Mouse (Mus musculus): ENCODE data around the gene Tap2. TPM values are rescaled to one million over a fixed set of nuclear protein-coding genes. Genes with fewer than 3 reads are reported as not detected.

Tap2 gene
- total and polyA plus RNA-seq, 2 experiments from 2014 or later = 3.3 to 7.5 TPM

DNA sequence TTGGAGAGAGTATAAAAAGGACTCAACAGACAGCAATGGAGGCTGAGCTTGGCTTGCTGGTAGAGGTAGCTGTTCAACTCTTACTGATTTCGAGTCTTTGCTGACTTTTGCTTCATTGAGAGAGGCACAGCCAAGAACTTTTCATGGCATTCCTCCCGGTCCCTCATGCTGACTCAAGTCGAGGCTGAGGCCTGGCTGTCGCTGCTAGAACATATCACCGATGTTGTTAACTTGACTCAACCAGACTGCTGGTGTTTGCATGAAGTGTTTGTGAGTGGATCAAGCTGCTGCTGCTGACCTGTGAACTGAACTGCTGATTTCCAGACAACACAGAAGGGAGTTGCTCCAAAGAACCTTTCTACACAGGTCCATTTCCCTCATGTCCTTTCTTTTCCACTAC, 33.4 kb downstream of the Tap2 start:
- Histone ChIP-seq H3K4me2 (ENCODE audit: low read depth, low read length) (no peak overlapping the region), H3K9me3 (replicated peaks; ENCODE audit: control insufficient read depth, low read length) (0 out of 2 replicates have a peak, but pooled peaks cover under 1% of the 10 kb centered on the region), H3K27me3 (ENCODE audit: control insufficient read depth, insufficient read depth, low read length) (no peaks in the 10 kb centered on the region), H3K4me3 (ENCODE audit: low read depth, low read length) (no peak overlapping the region), H3K9ac (replicated peaks; ENCODE audit: low read depth, low read length) (no peak overlapping the region), H3K4me1 (ENCODE audit: control insufficient read depth, insufficient read depth) (no peaks in the 10 kb centered on the region), H3K36me3 (replicated peaks; ENCODE audit: control insufficient read depth, insufficient read depth, low read length) (no peaks in the 10 kb centered on the region), H3K27ac (ENCODE audit: low read depth) (no peak overlapping the region)
- DNase-seq (ENCODE audit: low spot score) (no peak), ATAC-seq (ENCODE audit: insufficient read depth, low read depth) (no peak)
- TF ChIP-seq CTCF (IDR thresholded peaks at IDR 0.05; ENCODE audit: low read depth) (no peak), EP300 (IDR thresholded peaks at IDR 0.05; ENCODE audit: low read depth) (no peak)
- 62% methylated on average over 5 of the region's 5 CpGs for WGBS

DNA sequence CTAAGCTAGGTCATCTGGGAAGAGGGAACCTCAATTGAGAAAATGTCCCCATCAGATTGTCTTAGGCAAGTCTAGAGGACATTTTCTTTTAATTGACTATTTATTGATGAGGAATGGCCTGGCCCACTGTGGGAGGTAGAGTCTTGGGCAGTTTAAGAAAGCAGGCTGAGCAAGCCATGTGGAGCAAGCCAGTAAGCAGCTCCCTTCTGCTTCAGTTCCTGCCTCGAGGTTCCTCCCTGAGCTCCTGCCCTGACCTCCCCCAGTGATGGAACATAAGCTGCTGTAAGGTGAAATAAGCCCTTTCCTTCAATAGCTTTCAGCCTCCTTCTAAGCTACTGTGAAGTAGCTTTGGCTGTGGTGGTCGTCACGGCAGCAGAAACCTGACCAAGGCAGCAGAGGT, 34.4 kb downstream of the Tap2 start:
- Histone ChIP-seq H3K4me1 (ENCODE audit: control insufficient read depth, insufficient read depth) (no peaks in the 10 kb centered on the region), H3K4me3 (ENCODE audit: low read depth, low read length) (no peak overlapping the region), H3K9me3 (replicated peaks; ENCODE audit: control insufficient read depth, low read length) (peaks cover 6% of the 10 kb centered on the region; the same call in 1 of the 2 replicates), H3K4me2 (ENCODE audit: low read depth, low read length) (no peak overlapping the region), H3K27me3 (ENCODE audit: control insufficient read depth, insufficient read depth, low read length) (no peaks in the 10 kb centered on the region), H3K36me3 (replicated peaks; ENCODE audit: control insufficient read depth, insufficient read depth, low read length) (no peaks in the 10 kb centered on the region), H3K27ac (ENCODE audit: low read depth) (no peak overlapping the region), H3K9ac (replicated peaks; ENCODE audit: low read depth, low read length) (no peak overlapping the region)
- no peak for DNase-seq (ENCODE audit: low spot score)
- 78% methylated on average over 3 of the region's 3 CpGs for WGBS
- ATAC-seq (ENCODE audit: insufficient read depth, low read depth) = no peak
- no peak for TF ChIP-seq EP300 (IDR thresholded peaks at IDR 0.05; ENCODE audit: low read depth)
- no peak for TF ChIP-seq CTCF (IDR thresholded peaks at IDR 0.05; ENCODE audit: low read depth)

DNA sequence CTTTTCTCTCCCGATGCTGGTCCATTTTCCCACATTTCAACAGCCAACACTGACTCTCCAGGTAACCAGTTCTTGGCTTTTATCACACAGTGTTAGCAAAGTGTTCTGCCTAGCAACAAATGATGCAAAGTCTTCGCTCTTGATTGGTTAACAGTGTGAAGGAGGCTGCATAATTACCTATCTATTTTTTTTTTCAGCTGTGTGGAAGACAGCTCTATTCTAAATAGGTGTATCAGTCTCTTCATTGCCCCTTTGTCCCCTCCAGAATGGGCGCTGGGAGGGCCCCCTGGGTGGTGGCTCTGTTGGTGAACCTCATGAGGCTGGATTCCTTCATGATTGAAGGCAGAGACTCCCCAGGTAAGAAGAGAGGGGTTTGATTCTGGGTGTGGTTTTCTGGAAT, 35.4 kb downstream of the Tap2 start, which contains the start of gene H2-Ob:
TSS of gene H2-Ob (plus strand) at position 198 of the 400 bp plus-strand sequence.
- TF ChIP-seq CTCF (IDR thresholded peaks at IDR 0.05; ENCODE audit: low read depth) = no peak
- peak within 1 kb of the TSS; percentile 71 for H3K27ac ChIP-seq (ENCODE audit: low read depth)
- peaks cover 6% of the 10 kb centered on the region; the same call in 1 of the 2 replicates for H3K9me3 ChIP-seq (replicated peaks; ENCODE audit: control insufficient read depth, low read length)
- H3K9ac ChIP-seq (replicated peaks; ENCODE audit: low read depth, low read length) = no peak within 1 kb of the TSS
- DNase-seq (ENCODE audit: low spot score) (peak; percentile 40), ATAC-seq (ENCODE audit: insufficient read depth, low read depth) (no peak)
- no peak within 1 kb of the TSS for H3K4me3 ChIP-seq (ENCODE audit: low read depth, low read length)
- H3K36me3 ChIP-seq (replicated peaks; ENCODE audit: control insufficient read depth, insufficient read depth, low read length) = no peaks in the 10 kb centered on the region
- no peaks in the 10 kb centered on the region for H3K4me1 ChIP-seq (ENCODE audit: control insufficient read depth, insufficient read depth)
- H3K4me2 ChIP-seq (ENCODE audit: low read depth, low read length) = peak within 1 kb of the TSS; percentile 1; the same call in 1 of the 2 replicates
- 50% methylated on average over 3 of the region's 3 CpGs for WGBS
- H3K27me3 ChIP-seq (ENCODE audit: control insufficient read depth, insufficient read depth, low read length) = no peaks in the 10 kb centered on the region

DNA sequence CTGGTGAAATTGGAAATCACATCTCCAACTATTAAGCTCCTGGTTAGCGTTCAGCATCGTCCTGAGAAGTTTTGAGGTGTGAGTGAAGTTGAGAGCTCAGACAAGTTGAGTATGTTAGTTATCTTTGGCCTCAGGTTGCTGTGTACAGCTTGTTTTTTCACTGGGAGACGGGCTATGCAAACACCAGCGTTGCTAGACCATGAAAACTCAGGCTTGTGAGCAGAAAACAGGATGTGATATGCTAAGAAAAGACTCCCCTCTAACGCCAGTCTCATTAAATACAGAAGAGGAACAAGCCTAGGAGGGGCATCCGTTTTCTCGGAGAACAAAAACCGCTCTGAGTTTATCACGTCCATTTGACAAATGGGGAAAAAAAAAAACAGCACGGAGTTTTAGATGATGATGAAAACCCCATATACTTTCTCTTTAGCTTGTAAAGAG, 36.3 kb downstream of the Tap2 start:
- Histone ChIP-seq H3K9me3 (replicated peaks; ENCODE audit: control insufficient read depth, low read length) (peaks cover 6% of the 10 kb centered on the region; the same call in 1 of the 2 replicates), H3K27ac (ENCODE audit: low read depth) (peak overlapping the region; percentile 71), H3K4me3 (ENCODE audit: low read depth, low read length) (no peak overlapping the region), H3K36me3 (replicated peaks; ENCODE audit: control insufficient read depth, insufficient read depth, low read length) (no peaks in the 10 kb centered on the region), H3K27me3 (ENCODE audit: control insufficient read depth, insufficient read depth, low read length) (no peaks in the 10 kb centered on the region), H3K4me1 (ENCODE audit: control insufficient read depth, insufficient read depth) (no peaks in the 10 kb centered on the region), H3K4me2 (ENCODE audit: low read depth, low read length) (peak overlapping the region; percentile 1; the same call in 1 of the 2 replicates), H3K9ac (replicated peaks; ENCODE audit: low read depth, low read length) (no peak overlapping the region)
- WGBS = 50% methylated on average over 10 of the region's 10 CpGs
- TF ChIP-seq CTCF (IDR thresholded peaks at IDR 0.05; ENCODE audit: low read depth) (no peak), EP300 (IDR thresholded peaks at IDR 0.05; ENCODE audit: low read depth) (no peak)
- ATAC-seq (ENCODE audit: insufficient read depth, low read depth) (no peak), DNase-seq (ENCODE audit: low spot score) (no peak)

DNA sequence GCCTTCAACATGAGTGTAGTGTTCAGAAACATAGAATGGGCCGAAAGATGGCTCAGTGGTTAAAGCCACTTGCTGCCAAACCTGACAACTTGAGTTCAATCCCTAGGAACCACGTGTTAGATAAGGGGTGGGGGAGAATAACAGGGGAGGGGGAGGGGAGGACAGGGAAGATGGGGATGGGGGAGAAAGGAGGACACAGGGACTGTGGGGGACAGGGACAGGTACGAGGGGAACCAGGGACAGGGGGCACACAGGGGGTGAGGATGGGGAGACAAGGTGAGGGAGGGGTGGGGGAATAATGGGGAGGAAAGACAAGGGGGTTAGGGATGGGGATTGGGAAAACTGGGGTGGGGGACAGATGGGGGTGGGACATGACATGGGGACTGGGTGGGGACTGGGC, 37.0 kb downstream of the Tap2 start:
- 0 out of 2 replicates have a peak overlapping the region, but pooled peaks have one; percentile 71 for H3K27ac ChIP-seq (ENCODE audit: low read depth)
- ATAC-seq (ENCODE audit: insufficient read depth, low read depth) (no peak), DNase-seq (ENCODE audit: low spot score) (no peak)
- no peak for TF ChIP-seq EP300 (IDR thresholded peaks at IDR 0.05; ENCODE audit: low read depth)
- TF ChIP-seq CTCF (IDR thresholded peaks at IDR 0.05; ENCODE audit: low read depth) = no peak
- H3K27me3 ChIP-seq (ENCODE audit: control insufficient read depth, insufficient read depth, low read length) = no peaks in the 10 kb centered on the region
- no peak overlapping the region for H3K4me2 ChIP-seq (ENCODE audit: low read depth, low read length)
- 39% methylated on average over 3 of the region's 3 CpGs for WGBS
- no peak overlapping the region for H3K9ac ChIP-seq (replicated peaks; ENCODE audit: low read depth, low read length)
- no peaks in the 10 kb centered on the region for H3K4me1 ChIP-seq (ENCODE audit: control insufficient read depth, insufficient read depth)
- H3K9me3 ChIP-seq (replicated peaks; ENCODE audit: control insufficient read depth, low read length) = peaks cover 6% of the 10 kb centered on the region; the same call in 1 of the 2 replicates
- H3K36me3 ChIP-seq (replicated peaks; ENCODE audit: control insufficient read depth, insufficient read depth, low read length) = no peaks in the 10 kb centered on the region
- H3K4me3 ChIP-seq (ENCODE audit: low read depth, low read length) = no peak overlapping the region

DNA sequence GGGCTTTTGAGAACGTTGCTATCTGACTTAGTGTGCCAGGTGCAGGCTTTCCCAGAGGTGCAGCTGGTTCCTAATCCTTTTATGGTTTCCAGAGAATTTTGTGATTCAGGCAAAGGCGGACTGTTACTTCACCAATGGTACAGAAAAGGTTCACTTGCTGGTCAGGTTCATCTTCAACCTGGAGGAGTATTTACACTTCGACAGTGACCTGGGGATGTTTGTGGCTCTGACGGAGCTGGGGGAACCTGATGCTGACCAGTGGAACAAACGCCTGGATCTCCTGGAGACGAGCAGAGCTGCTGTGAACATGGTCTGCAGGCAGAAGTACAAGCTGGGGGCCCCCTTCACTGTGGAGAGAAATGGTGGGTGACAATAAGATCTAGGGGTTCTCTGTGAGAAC, 37.6 kb downstream of the Tap2 start:
- TF ChIP-seq EP300 (IDR thresholded peaks at IDR 0.05; ENCODE audit: low read depth) (no peak), CTCF (IDR thresholded peaks at IDR 0.05; ENCODE audit: low read depth) (no peak)
- Histone ChIP-seq H3K27me3 (ENCODE audit: control insufficient read depth, insufficient read depth, low read length) (no peaks in the 10 kb centered on the region), H3K9ac (replicated peaks; ENCODE audit: low read depth, low read length) (no peak overlapping the region), H3K4me2 (ENCODE audit: low read depth, low read length) (no peak overlapping the region), H3K36me3 (replicated peaks; ENCODE audit: control insufficient read depth, insufficient read depth, low read length) (no peaks in the 10 kb centered on the region), H3K9me3 (replicated peaks; ENCODE audit: control insufficient read depth, low read length) (peaks cover 6% of the 10 kb centered on the region; the same call in 1 of the 2 replicates), H3K27ac (ENCODE audit: low read depth) (no peak overlapping the region), H3K4me3 (ENCODE audit: low read depth, low read length) (no peak overlapping the region), H3K4me1 (ENCODE audit: control insufficient read depth, insufficient read depth) (no peaks in the 10 kb centered on the region)
- ATAC-seq (ENCODE audit: insufficient read depth, low read depth) (no peak), DNase-seq (ENCODE audit: low spot score) (no peak)
- 74% methylated on average over 6 of the region's 6 CpGs for WGBS

Measured in heart, postnatal 0 days (tissue).